Mouse (Mus musculus) macrophage (primary cell): Measurements from ENCODE around the gene Gnai2. TPM values are rescaled to one million over a fixed set of nuclear protein-coding genes. Genes with fewer than 3 reads are reported as not detected.

ENCODE experiments used
- H3K27ac ChIP-seq: fragments of 350-480 bp; formaldehyde crosslinking; 2 replicates; pipeline ENCODE4 v1.9.0; 2021
- H3K36me3 ChIP-seq: fragments of 350-480 bp; formaldehyde crosslinking; 2 replicates; pipeline ENCODE4 v1.9.0; 2021; ENCODE audit errors: inconsistent target
- H3K4me3 ChIP-seq: fragments of 350-480 bp; formaldehyde crosslinking; 2 replicates; pipeline ENCODE4 v1.9.0; 2021; ENCODE audit errors: inconsistent target
- H3K79me2 ChIP-seq: fragments of 350-480 bp; formaldehyde crosslinking; 2 replicates; pipeline ENCODE4 v1.9.0; 2021; ENCODE audit errors: inconsistent target
- WGBS: methylation state at CpG from one replicate; pipeline ENCODE4 v1.1.7; 2026; ENCODE audit warnings: inconsistent platforms; ENCODE audit not compliant: missing documents; 5-methylcytosine and 5-hydroxymethylcytosine counted together
- polyA plus RNA-seq: library from polyadenylated mRNA; stranded (reverse); fragments of 250-400 nt; gene quantifications from 3 replicates; pipeline ENCODE4 v1.2.4, GENCODE M21; 2018; ENCODE audit warnings: inconsistent platforms

Gene Gnai2
- polyA plus RNA-seq, 1 experiment from 2014 or later, result 802 TPM

GRCm38 (mm10) chr9:107602068-107602648 lies 33.0 kb downstream of the Gnai2 start:
- 10% methylated on average over 10 of the region's 10 CpGs for WGBS
- Histone ChIP-seq H3K36me3 (no peaks in the 10 kb centered on the region), H3K79me2 (no peaks in the 10 kb centered on the region), H3K4me3 (no peak overlapping the region), H3K27ac (no peak overlapping the region)

- 81% methylated on average over 11 of the region's 11 CpGs for WGBS
- Histone ChIP-seq H3K79me2 (no peaks in the 10 kb centered on the region), H3K36me3 (no peaks in the 10 kb centered on the region), H3K27ac (no peak overlapping the region), H3K4me3 (no peak overlapping the region)
These were observed 33.9 kb downstream of the Gnai2 start for GRCm38 (mm10) chr9:107601275-107601674.

- Histone ChIP-seq H3K79me2 (no peaks in the 10 kb centered on the region), H3K4me3 (no peak overlapping the region), H3K27ac (no peak overlapping the region), H3K36me3 (no peaks in the 10 kb centered on the region)
- WGBS, result 73% methylated on average over 12 of the region's 12 CpGs
These were observed 34.4 kb downstream of the Gnai2 start for GRCm38 (mm10) chr9:107600745-107601144.

- WGBS, result 86% methylated on average over 12 of the region's 14 CpGs
- H3K4me3 ChIP-seq, result no peak overlapping the region
- H3K36me3 ChIP-seq, result no peaks in the 10 kb centered on the region
- no peak overlapping the region for H3K27ac ChIP-seq
- H3K79me2 ChIP-seq, result no peaks in the 10 kb centered on the region
These were observed 35.3 kb downstream of the Gnai2 start for GRCm38 (mm10) chr9:107599842-107600241.

GRCm38 (mm10) chr9:107599433-107599832 lies 35.7 kb downstream of the Gnai2 start:
- H3K79me2 ChIP-seq, result no peaks in the 10 kb centered on the region
- 95% methylated on average over 9 of the region's 9 CpGs for WGBS

GRCm38 (mm10) chr9:107598385-107598784 lies 36.8 kb downstream of the Gnai2 start:
- WGBS, result 86% methylated on average over 5 of the region's 5 CpGs
- no peak overlapping the region for H3K27ac ChIP-seq
- H3K36me3 ChIP-seq, result no peaks in the 10 kb centered on the region
- H3K4me3 ChIP-seq, result no peak overlapping the region
- H3K79me2 ChIP-seq, result no peaks in the 10 kb centered on the region

More at GRCm38 (mm10) chr9:107599433-107599832, 35.7 kb downstream of the Gnai2 start:
- Histone ChIP-seq H3K27ac (no peak overlapping the region), H3K4me3 (no peak overlapping the region), H3K36me3 (no peaks in the 10 kb centered on the region)

GRCm38 (mm10) chr9:107596619-107597569 lies 38.3 kb downstream of the Gnai2 start:
- no peak overlapping the region for H3K4me3 ChIP-seq
- no peaks in the 10 kb centered on the region for H3K79me2 ChIP-seq
- peaks cover 6% of the 10 kb centered on the region; the same call in 1 of the 2 replicates for H3K36me3 ChIP-seq
- WGBS, result 94% methylated on average over 11 of the region's 11 CpGs
- no peak overlapping the region for H3K27ac ChIP-seq

GRCm38 (mm10) chr9:107594281-107595062 lies 40.7 kb downstream of the Gnai2 start:
- H3K27ac ChIP-seq, result no peak overlapping the region
- WGBS, result 97% methylated on average over 8 of the region's 8 CpGs
- H3K36me3 ChIP-seq, result peaks cover 16% of the 10 kb centered on the region; the same call in 1 of the 2 replicates
- no peak overlapping the region for H3K4me3 ChIP-seq
- no peaks in the 10 kb centered on the region for H3K79me2 ChIP-seq

- WGBS, result 83% methylated on average over 10 of the region's 11 CpGs
- Histone ChIP-seq H3K79me2 (peaks cover 8% of the 10 kb centered on the region; the same call in 1 of the 2 replicates), H3K27ac (no peak overlapping the region), H3K4me3 (no peak overlapping the region), H3K36me3 (peaks cover 16% of the 10 kb centered on the region; the same call in 1 of the 2 replicates)
These were observed 41.8 kb downstream of the Gnai2 start for GRCm38 (mm10) chr9:107593101-107593976.

- H3K4me3 ChIP-seq, result no peak overlapping the region
- H3K79me2 ChIP-seq, result peaks cover 13% of the 10 kb centered on the region; the same call in 1 of the 2 replicates
- no peak overlapping the region for H3K27ac ChIP-seq
- peaks cover 16% of the 10 kb centered on the region; the same call in 1 of the 2 replicates for H3K36me3 ChIP-seq
- 92% methylated on average over 6 of the region's 6 CpGs for WGBS
These were observed 44.5 kb downstream of the Gnai2 start for GRCm38 (mm10) chr9:107590773-107591060.

- Histone ChIP-seq H3K4me3 (no peak overlapping the region), H3K79me2 (peaks cover 13% of the 10 kb centered on the region; the same call in 1 of the 2 replicates), H3K36me3 (peaks cover 16% of the 10 kb centered on the region; the same call in 1 of the 2 replicates), H3K27ac (no peak overlapping the region)
- 92% methylated on average over 25 of the region's 25 CpGs for WGBS
These were observed 45.0 kb downstream of the Gnai2 start for GRCm38 (mm10) chr9:107590058-107590772.

GRCm38 (mm10) chr9:107587833-107588639 lies 47.1 kb downstream of the Gnai2 start:
- Histone ChIP-seq H3K79me2 (peaks cover 13% of the 10 kb centered on the region; the same call in 1 of the 2 replicates), H3K36me3 (peaks cover 16% of the 10 kb centered on the region; the same call in 1 of the 2 replicates), H3K4me3 (peak overlapping the region; percentile 63), H3K27ac (peak overlapping the region; percentile 32)
- 3% methylated on average over 31 of the region's 33 CpGs for WGBS
